Mouse (Mus musculus): ENCODE results near the gene Rbpj. TPM values are rescaled to one million over a fixed set of nuclear protein-coding genes. Genes with fewer than 3 reads are reported as not detected.

Rbpj gene
- polyA plus RNA-seq, 1 experiment, result 6.0 TPM

GRCm38 (mm10) chr5:53485069-53485628 lies 19.2 kb downstream of the Rbpj start:
- Histone ChIP-seq H3K4me1 (ENCODE audit: control insufficient read depth, insufficient read depth, low read length) (no peaks in the 10 kb centered on the region), H3K4me3 (ENCODE audit: control insufficient read depth, low read depth, low read length) (no peak overlapping the region), H3K27ac (ENCODE audit: control insufficient read depth, insufficient read depth, low read depth, low read length) (no peak overlapping the region), H3K27me3 (ENCODE audit: control insufficient read depth, insufficient read depth, low read length) (no peaks in the 10 kb centered on the region), H3K36me3 (ENCODE audit: control insufficient read depth, insufficient read depth, low read length) (no peaks in the 10 kb centered on the region)
- no peak for TF ChIP-seq POLR2A (IDR thresholded peaks at IDR 0.05; ENCODE audit: control insufficient read depth, low read depth, low read length)
- no peak for TF ChIP-seq CTCF (IDR thresholded peaks at IDR 0.05; ENCODE audit: control insufficient read depth, insufficient read depth, insufficient replicate concordance, low read depth, low read length)

GRCm38 (mm10) chr5:53485934-53486475 lies 20.1 kb downstream of the Rbpj start:
- Histone ChIP-seq H3K36me3 (ENCODE audit: control insufficient read depth, insufficient read depth, low read length) (no peaks in the 10 kb centered on the region), H3K4me3 (ENCODE audit: control insufficient read depth, low read depth, low read length) (no peak overlapping the region)

GRCm38 (mm10) chr5:53486966-53487592 lies 21.1 kb downstream of the Rbpj start:
- Histone ChIP-seq H3K4me1 (ENCODE audit: control insufficient read depth, insufficient read depth, low read length) (no peaks in the 10 kb centered on the region), H3K4me3 (ENCODE audit: control insufficient read depth, low read depth, low read length) (no peak overlapping the region), H3K36me3 (ENCODE audit: control insufficient read depth, insufficient read depth, low read length) (no peaks in the 10 kb centered on the region), H3K27ac (ENCODE audit: control insufficient read depth, insufficient read depth, low read depth, low read length) (no peak overlapping the region), H3K27me3 (ENCODE audit: control insufficient read depth, insufficient read depth, low read length) (no peaks in the 10 kb centered on the region)
- TF ChIP-seq CTCF (IDR thresholded peaks at IDR 0.05; ENCODE audit: control insufficient read depth, insufficient read depth, insufficient replicate concordance, low read depth, low read length) (no peak), POLR2A (IDR thresholded peaks at IDR 0.05; ENCODE audit: control insufficient read depth, low read depth, low read length) (no peak)

More at GRCm38 (mm10) chr5:53485934-53486475, 20.1 kb downstream of the Rbpj start:
- Histone ChIP-seq H3K27me3 (ENCODE audit: control insufficient read depth, insufficient read depth, low read length) (no peaks in the 10 kb centered on the region), H3K27ac (ENCODE audit: control insufficient read depth, insufficient read depth, low read depth, low read length) (no peak overlapping the region), H3K4me1 (ENCODE audit: control insufficient read depth, insufficient read depth, low read length) (no peaks in the 10 kb centered on the region)
- TF ChIP-seq POLR2A (IDR thresholded peaks at IDR 0.05; ENCODE audit: control insufficient read depth, low read depth, low read length) (no peak), CTCF (IDR thresholded peaks at IDR 0.05; ENCODE audit: control insufficient read depth, insufficient read depth, insufficient replicate concordance, low read depth, low read length) (no peak)

- Histone ChIP-seq H3K27me3 (ENCODE audit: control insufficient read depth, insufficient read depth, low read length) (no peaks in the 10 kb centered on the region), H3K36me3 (ENCODE audit: control insufficient read depth, insufficient read depth, low read length) (no peaks in the 10 kb centered on the region), H3K4me3 (ENCODE audit: control insufficient read depth, low read depth, low read length) (no peak overlapping the region), H3K27ac (ENCODE audit: control insufficient read depth, insufficient read depth, low read depth, low read length) (no peak overlapping the region), H3K4me1 (ENCODE audit: control insufficient read depth, insufficient read depth, low read length) (no peaks in the 10 kb centered on the region)
- TF ChIP-seq CTCF (IDR thresholded peaks at IDR 0.05; ENCODE audit: control insufficient read depth, insufficient read depth, insufficient replicate concordance, low read depth, low read length) (no peak), POLR2A (IDR thresholded peaks at IDR 0.05; ENCODE audit: control insufficient read depth, low read depth, low read length) (no peak)
These were observed 24.7 kb downstream of the Rbpj start for GRCm38 (mm10) chr5:53490697-53491099.

- TF ChIP-seq CTCF (IDR thresholded peaks at IDR 0.05; ENCODE audit: control insufficient read depth, insufficient read depth, insufficient replicate concordance, low read depth, low read length), result no peak
- TF ChIP-seq POLR2A (IDR thresholded peaks at IDR 0.05; ENCODE audit: control insufficient read depth, low read depth, low read length), result no peak
- H3K27me3 ChIP-seq (ENCODE audit: control insufficient read depth, insufficient read depth, low read length), result no peaks in the 10 kb centered on the region
- no peaks in the 10 kb centered on the region for H3K4me1 ChIP-seq (ENCODE audit: control insufficient read depth, insufficient read depth, low read length)
- no peaks in the 10 kb centered on the region for H3K36me3 ChIP-seq (ENCODE audit: control insufficient read depth, insufficient read depth, low read length)
- H3K4me3 ChIP-seq (ENCODE audit: control insufficient read depth, low read depth, low read length), result no peak overlapping the region
- no peak overlapping the region for H3K27ac ChIP-seq (ENCODE audit: control insufficient read depth, insufficient read depth, low read depth, low read length)
These were observed 27.8 kb downstream of the Rbpj start for GRCm38 (mm10) chr5:53493756-53494155.

- no peaks in the 10 kb centered on the region for H3K27me3 ChIP-seq (ENCODE audit: control insufficient read depth, insufficient read depth, low read length)
- H3K36me3 ChIP-seq (ENCODE audit: control insufficient read depth, insufficient read depth, low read length), result no peaks in the 10 kb centered on the region
- TF ChIP-seq POLR2A (IDR thresholded peaks at IDR 0.05; ENCODE audit: control insufficient read depth, low read depth, low read length) (no peak), CTCF (IDR thresholded peaks at IDR 0.05; ENCODE audit: control insufficient read depth, insufficient read depth, insufficient replicate concordance, low read depth, low read length) (no peak)
- H3K4me3 ChIP-seq (ENCODE audit: control insufficient read depth, low read depth, low read length), result no peak overlapping the region
- no peak overlapping the region for H3K27ac ChIP-seq (ENCODE audit: control insufficient read depth, insufficient read depth, low read depth, low read length)
- H3K4me1 ChIP-seq (ENCODE audit: control insufficient read depth, insufficient read depth, low read length), result no peaks in the 10 kb centered on the region
These were observed 28.7 kb downstream of the Rbpj start for GRCm38 (mm10) chr5:53494536-53495159.

GRCm38 (mm10) chr5:53496846-53497549 lies 31.0 kb downstream of the Rbpj start:
- Histone ChIP-seq H3K27me3 (ENCODE audit: control insufficient read depth, insufficient read depth, low read length) (no peaks in the 10 kb centered on the region), H3K27ac (ENCODE audit: control insufficient read depth, insufficient read depth, low read depth, low read length) (no peak overlapping the region), H3K4me3 (ENCODE audit: control insufficient read depth, low read depth, low read length) (no peak overlapping the region), H3K4me1 (ENCODE audit: control insufficient read depth, insufficient read depth, low read length) (no peaks in the 10 kb centered on the region; the same call in 1 of the 2 replicates), H3K36me3 (ENCODE audit: control insufficient read depth, insufficient read depth, low read length) (no peaks in the 10 kb centered on the region)
- TF ChIP-seq POLR2A (IDR thresholded peaks at IDR 0.05; ENCODE audit: control insufficient read depth, low read depth, low read length), result no peak
- TF ChIP-seq CTCF (IDR thresholded peaks at IDR 0.05; ENCODE audit: control insufficient read depth, insufficient read depth, insufficient replicate concordance, low read depth, low read length), result no peak
